Mouse (Mus musculus) brain, adult 2 months (tissue): ENCODE data around the gene Ip6k3.

Experiments
- DNase-seq: peaks from one replicate; pipeline ENCODE4 v3.0.0; 2011; ENCODE audit warnings: low read depth, low spot score

The Ip6k3 gene

DNA sequence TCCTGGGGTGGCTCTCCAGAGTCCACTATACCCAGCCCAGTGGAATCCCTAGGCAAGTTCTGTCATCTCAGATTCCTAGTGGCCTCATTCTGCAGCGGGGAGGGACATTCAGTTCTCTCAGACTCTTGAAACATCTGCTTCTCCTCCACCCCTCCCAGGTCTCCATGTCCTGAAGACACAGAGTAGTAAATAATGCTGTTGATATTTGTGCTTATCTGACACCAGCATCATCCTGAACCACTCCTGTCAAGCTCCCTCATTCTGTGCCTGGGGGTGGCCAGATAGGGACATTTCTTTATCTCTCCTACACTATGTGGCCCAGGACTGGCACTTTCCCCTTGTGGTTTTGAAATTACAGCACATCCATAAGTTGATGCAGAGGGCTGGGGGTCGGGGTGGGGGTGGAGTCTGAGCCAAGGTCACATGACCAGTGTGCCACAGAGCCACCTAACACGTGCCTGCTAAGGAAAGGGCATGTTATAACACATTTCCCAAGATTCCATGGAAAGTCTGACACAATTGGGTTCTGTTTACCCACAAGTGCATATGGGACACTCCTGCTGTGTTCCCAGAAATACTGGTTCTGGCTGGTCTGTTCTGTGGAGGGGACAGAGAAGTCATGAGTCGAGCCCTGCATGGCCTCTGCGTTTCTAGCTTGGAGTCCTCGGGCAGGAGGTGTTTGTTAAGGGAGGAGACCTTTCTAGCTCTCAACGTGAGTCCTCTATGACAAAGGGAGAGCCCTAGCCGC is 14.4 kb downstream of the Ip6k3 start:
- DNase-seq = no peak

DNA sequence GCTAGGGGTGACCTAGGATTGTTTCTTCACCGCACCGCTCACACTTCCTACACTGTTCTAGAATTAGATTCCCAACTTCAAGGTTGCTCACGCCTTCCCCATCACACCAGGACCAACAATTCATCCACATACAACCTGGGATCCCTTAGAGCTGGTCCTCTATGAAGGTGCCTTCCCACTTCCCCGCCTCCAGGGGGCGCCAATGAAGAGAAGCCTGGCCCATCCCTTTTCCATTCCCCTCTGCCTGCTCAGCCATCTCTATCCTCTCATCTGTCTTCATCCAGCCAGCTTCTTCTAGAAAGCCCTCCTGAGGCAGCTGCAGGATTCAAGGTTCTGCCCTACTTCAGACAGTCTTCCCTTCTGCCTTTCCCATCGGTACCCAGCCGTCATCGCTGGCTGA is 16.2 kb downstream of the Ip6k3 start:
- DNase-seq = no peak

DNA sequence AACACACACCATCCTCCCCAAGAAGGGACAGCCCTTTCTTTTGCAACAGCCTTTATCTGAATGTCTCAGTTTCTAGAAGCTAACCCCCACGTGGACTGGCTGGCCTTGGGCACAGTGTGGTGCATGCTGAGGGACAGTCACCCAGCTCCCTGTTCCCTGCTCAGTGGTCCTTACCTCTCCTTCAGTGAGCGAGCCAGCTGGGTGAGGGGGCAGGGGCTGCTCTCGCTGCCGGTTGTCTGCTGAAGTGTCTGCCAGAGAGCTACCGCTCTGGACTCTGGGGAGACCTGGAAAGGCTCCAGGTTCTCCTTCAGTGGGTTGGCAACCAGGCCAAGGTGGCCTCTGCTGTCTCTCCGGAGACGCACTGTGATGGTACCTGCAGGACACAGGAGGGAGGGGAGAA is 16.7 kb downstream of the Ip6k3 start:
- no peak for DNase-seq

DNA sequence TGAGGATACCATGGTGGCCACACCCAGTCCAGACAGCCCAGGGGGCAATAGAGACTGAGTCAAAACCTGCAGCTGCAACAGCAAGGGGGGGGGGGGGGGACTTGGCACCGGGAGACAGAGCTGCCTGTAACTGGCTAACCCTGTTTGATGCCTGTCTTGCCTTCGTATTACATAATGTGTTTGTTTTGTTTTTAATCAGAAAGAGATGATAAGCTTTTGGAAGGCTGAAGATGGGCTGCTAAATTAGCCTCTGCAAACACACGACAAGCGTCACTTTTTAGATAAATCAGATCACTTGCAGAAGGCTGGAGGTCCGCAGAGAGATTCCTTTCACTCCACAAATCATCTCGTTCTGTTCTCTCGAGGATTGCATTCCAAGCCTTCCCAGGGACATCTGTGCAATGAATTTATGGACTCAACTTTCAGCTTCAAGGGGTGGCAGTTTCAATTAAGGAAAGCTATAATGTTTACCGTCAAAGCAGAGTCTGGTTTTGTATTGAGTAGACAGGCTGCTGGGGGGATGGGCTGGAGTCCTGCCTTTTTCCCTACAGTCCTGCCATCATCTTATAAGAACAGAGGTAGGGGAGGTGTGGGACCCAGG is 21.2 kb downstream of the Ip6k3 start:
- no peak for DNase-seq

DNA sequence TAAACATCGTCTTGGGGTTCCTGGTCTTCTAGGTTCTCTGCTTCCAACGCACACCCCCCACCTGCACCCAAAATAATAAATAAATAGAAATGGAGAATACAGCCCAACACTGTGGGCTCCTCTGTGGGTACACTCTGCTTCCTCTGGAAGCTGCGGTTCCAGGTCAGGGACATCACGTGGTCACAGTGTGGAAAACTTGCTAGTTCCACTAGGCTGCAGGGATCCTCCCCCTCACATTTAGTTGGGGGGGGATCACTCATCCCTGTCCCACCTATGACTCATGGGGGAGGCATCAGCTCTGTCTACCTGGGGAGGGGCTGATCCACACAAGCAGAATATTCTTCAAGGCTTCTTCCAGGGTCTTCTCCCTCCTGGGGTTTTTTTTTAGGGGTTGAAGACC is 23.4 kb downstream of the Ip6k3 start:
- no peak for DNase-seq

DNA sequence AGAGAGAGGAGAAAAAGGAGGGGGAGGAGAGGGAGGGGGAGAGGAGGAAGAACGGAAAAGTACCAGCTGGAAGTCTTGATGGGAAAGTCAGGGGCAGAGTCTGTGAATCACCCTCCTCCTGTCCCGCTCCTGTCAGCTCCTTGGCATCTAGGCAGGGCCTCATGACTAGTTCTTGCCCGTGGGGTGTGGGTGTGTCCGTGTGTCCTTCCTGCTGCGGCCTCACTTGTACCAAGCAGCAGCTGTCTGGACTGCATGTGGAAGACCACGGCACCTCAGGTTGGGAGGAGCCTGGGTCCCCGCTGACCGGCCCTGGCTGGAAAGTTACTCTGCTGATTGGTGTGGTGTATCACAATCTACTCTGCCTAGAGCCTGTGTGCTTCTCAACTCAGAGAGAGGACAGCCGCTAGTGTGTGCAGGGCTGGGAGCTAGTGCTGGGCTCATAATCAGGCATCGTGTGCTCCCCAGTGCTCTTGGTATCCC is 25.6 kb downstream of the Ip6k3 start:
- peak; percentile 87 for DNase-seq

DNA sequence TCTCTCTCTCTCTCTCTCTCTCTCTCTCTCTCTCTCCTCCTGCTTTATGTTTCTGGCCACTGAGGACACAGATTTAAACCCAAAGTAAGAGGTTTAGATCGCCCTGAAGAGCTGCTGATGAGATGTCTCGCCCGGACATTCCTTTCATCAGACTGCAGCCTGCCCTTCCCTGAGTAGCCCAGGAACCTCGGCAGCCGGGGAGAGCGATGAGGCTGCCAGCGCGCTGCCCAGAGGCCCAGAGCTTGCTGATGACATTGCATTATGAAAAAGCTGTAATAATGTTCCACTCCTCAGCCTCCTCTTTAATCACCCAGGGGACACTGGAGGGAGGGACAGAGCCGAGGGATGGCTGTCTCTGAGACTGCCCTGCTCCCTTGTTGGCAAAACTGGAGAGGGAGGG is 27.3 kb downstream of the Ip6k3 start:
- no peak for DNase-seq

DNA sequence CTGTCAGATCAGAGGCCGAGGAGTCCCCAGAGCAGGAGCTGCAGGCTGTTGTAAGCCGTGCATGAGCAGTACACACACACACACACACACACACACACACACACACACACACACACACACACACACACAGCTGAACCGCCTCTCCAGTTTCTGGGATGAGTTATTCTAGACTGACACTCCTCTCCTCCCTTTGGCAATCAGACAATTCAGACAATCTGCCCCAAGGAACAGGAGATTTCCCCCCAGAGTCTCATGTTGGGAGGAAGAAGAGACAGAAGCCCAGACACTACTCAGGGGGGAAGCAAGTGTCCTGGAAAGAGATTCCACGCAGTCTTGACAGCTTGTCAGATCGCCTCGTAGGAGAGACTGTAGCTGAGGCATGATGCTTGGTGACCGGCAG is 28.3 kb downstream of the Ip6k3 start:
- no peak for DNase-seq

DNA sequence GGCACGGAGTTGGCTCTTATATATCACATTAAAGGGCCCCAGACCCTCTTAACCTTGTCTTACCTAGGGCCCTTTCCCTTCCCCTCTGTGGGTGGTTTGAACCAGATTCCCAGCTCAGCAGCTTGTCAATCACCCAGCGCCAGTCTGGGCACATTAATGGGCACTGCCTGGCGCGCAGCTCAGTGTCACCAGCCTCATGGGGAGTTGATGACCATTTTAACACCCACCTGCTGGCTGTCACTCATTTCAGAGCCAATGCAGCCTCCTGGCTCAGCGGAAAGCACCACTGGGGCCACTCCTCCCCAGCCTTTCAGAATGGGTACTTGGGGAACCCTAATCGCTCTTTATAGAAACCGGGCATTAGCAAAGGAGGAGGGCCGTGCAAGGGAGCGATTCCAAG is 29.2 kb downstream of the Ip6k3 start:
- DNase-seq = no peak

DNA sequence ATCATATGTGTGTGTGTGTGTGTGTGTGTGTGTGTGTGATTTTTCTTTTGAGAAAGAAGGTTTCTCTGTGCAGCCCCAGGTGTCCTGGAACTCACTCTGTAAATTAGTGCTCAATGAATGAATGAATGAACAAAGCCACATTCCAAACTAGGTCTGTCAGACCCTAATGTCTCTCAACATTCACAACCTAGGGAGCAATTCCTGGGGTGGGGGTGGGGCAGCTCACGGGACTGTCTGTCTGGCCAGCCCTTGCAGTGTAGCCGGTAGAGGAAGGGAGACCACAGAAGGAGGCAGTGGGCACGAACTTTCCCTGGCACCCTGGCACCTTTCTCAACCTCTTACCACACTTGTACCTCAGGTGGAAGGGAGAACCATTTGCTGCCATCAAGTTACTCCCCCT is 32.9 kb downstream of the Ip6k3 start:
- no peak for DNase-seq

DNA sequence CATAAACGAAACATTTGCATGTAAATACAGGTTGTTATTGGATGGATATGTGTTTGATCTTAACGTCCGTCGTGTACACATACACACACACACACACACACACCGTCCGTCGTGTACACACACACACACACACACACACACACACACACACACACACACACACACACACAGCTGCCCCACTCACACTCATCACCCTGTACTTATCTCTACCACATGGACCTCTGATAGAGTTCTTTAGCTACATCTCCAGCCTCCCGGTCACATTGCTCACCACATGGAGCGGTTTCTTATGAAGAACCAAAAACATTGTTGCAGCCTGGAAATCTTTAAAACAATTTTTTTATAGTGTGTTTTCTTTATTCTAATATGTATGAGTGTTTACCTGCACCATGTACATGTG is 33.4 kb downstream of the Ip6k3 start:
- no peak for DNase-seq

DNA sequence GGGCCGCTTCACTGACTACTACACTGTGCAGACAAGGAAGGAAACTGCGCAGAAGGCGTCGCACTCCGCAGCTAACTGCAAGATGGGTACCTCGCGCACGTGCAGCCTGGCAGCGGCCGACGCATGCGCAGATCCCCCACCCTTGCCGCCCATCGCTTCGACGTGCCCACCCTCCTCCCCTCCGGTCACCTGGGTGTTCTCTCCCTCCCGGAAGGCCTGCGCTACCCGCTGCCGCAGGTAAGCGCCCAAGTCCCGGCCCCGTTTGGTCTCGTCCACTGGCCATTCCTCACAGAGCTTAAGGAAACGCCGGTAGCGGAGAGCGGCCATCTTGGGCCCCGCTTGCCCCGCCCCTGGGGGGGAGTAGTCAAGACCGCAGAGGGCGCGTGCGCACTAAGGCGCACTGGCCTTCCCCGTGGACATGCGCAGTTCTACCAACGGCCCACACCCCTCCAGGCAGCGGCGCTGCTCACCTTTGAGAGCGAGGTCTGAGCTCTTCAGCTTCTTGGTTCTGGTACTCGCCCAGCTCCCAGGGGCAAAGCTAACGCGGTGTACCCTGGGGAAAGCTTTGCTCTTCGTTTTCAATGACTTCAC is 33.9 kb downstream of the Ip6k3 start, which contains the start of gene Uqcc2:
Gene Uqcc2, minus strand, starts transcription at position 366 of the 591 bp plus-strand sequence.
- DNase-seq = peak; percentile 99

DNA sequence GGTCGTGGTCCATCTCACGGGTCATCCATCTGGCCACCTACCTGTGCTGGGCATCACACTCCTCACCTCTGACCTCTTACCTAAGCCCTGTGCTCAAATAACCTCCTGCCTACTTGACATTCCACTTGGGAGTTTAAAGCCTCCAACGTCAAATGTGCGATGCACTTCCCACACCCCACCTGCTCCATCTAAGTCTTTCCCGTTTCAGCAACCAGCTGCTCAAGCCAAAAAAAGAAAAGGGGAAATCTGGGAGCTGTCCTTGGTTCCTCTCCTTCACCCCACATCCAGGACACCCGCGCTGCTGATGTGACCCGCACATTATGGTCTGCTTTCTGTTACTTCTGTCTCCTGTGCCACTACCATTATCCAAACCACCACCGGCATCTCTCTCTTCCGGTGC is 35.4 kb downstream of the Ip6k3 start:
- peak; percentile 86 for DNase-seq

DNA sequence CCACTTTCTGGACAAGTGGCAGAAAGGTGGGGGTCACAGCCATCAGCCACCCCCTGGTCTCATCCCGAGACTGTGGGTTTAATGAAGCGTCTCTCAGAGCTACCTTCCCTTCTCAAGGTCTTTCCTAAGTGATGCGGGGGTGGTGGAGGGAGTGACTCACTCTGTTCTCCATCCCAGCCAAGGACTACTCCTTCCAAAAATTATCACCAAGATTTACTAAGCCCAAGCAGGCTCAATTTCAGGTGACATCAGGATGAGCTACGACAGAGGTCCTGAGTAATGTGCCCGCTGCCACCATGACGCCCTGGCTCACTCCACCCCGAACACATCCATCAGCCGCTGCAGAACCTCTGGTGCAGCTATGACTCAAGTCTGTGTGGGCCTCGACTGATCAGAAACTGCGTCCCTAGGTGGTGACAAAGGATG is 36.3 kb downstream of the Ip6k3 start:
- peak; percentile 83 for DNase-seq

DNA sequence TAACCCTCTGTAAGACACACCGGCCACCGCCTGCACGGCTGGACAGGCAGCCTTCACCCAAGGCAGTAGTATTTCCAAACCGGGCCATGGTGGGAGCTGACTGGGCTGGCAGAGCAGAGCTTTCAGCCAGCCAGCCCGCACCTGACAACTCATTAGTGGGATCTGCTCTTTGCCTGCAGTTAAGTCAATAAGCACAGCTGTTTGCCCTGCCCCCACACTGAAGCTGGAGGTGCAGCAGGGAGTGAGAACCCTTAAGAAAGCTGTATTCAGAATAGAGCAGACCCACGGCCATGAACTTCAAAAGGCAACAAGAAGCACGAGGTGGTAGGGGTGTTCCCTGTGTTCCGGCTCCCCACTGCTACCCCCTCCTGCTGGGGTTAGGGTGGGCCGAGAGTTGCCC is 37.3 kb downstream of the Ip6k3 start:
- DNase-seq = peak; percentile 63

DNA sequence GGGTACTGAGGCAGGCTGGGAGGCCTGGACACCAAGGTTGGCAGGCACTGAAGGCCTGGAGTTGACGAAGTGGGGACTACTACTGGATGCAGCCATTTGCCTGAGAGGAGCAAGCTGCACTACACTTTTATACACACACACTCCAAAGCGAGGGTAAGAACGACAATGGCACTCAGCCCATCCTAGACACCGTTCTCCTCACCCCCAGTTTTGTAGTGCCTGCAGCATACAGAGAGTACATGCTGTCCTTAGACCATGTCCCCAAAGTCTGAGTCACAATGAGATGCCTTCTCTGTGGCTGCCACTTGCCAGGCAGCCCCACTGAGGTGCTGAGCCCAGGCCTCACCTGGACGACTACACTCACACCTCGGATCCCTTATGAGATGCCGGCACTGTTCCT is 37.8 kb downstream of the Ip6k3 start:
- peak; percentile 56 for DNase-seq

DNA sequence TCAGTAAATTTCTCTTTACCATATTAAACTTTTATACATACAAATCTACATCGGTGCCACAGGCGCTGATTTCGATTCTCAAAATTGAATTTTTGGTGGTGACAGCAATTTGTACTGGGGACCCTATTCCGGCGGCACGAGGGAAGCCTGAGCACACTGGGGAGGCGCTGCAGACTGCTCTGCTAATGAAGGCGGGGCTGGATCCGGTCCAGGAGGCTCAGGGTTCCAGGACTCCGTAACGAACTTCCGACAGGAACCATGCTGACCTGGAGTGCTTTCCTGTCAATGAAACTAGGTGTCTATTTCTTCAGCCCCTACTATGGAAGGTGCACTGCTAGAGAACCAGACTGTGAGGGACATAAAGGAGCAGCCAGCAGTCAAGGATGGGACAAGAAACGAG is 38.3 kb downstream of the Ip6k3 start:
- no peak for DNase-seq

DNA sequence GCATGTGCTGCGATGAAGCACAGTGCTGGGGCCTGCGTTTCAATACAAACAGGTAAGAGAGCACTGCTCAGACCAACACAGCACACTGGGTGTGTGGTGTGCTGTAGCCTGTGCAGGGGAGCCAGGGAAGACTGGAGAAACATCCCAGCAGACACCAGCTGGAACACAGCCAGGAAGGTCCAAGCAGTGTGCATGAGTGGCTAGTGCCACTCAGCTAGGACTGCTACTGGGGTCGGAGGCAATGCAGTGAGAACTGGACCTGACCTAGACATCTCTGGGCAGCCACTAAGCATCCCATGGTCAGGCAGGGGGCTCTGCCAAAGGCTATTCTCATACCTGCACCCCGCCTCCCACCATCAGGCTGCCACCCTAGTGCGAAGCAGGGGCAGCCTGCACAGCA is 39.4 kb downstream of the Ip6k3 start:
- DNase-seq = no peak

DNA sequence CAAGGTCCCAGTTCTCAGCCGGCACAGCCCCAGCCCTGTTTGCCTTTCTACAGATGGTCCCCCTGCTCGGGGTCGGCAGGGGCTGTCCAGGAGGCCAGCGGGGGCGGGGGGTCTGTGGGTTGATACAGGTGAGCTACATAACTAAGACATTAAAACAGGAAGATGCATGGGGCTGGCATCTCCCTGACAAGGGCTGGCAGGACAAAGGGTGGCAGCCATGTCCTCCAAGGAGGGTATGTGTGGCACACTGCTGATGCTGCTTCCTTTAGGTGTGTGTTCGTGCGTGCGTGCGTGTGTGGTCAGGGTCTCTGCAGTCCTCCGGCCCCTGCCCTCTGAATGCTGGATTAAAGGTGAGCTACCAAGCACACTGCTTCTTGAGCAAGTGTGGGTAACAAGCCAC is 40.6 kb downstream of the Ip6k3 start:
- DNase-seq = no peak

DNA sequence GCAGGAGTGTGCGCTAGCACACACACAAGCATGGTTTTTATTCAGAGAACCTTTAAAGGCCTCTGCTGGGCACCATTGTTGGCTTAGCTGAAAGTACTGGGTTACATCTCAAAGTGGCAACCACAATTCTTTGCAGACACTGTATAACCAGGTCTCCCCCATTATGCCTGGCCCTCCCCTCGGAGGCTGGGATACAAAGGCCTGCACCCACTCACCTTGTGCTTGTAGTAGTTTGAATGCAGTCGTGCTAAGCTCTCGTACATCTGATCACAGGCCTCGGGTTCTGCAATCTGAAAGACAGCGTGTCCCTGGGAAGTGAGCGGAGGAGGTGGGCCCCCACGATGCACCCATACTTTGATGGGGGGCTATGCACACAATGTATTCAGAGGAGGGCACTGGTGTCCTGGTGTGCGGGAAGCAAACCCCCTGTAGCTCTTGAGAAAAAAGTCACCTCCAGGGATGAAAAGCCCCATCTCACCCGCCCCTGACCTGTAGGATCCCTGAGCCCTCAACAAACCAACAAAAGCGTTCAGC is 41.9 kb downstream of the Ip6k3 start:
- peak; percentile 54 for DNase-seq

DNA sequence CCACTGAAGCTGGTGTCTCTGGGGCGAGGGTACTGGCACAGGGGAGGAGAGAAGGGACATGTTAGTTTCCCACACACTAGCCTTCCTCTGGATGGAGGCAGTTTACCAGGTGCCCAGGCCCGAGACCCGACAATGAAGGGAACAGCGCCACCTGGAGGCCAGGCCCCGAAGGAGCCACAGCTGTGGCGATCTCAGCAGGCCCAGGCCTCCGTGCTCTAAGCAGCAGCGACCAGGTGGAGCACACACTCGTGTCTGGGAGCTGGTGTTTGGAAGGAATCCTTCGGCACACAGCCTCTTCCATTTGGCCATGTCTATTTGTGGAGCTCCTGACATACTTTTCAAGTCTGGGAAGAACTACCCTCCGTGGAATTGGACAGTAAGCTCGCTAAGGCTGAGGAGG is 42.4 kb downstream of the Ip6k3 start:
- DNase-seq = peak; percentile 88

DNA sequence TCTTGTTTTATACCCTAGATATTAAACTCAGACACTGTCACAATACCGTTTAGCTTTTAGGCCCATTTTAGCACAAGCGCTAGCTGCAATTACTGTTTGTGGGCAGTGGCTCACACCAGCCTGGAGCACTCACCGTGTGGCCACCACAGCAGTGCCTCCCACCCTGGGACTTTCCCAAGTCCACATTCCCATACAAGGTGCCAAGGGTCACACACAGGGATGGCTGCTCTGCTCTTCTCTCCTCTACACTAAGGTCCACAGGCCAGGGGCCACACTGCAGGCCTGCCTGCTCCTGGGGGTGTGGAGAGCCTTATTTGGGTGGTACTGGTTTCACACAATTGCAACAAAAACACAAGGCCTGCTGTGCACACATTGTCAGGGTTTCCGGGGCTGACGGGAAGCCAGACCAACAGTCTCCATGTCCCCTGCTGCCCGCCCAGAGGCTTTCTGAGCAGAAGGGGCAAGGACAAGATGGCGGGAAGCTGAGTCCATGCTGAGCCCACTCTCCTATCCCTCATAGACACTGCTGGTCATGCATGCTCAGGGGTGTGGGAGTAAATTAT is 43.7 kb downstream of the Ip6k3 start:
- no peak for DNase-seq
